Mouse (Mus musculus): ENCODE data around the gene Map3k11. TPM values are rescaled to one million over a fixed set of nuclear protein-coding genes. Genes with fewer than 3 reads are reported as not detected.

Map3k11 gene
- polyA plus RNA-seq, 1 experiment from 2014 or later = 36.0 TPM

- H3K36me3 ChIP-seq = no peaks in the 10 kb centered on the region
- H3K4me1 ChIP-seq = peaks cover 27% of the 10 kb centered on the region
- H3K27me3 ChIP-seq (ENCODE audit: insufficient read depth, poor library complexity, severe bottlenecking) = peaks cover 98% of the 10 kb centered on the region
- no peaks in the 10 kb centered on the region for H3K9me3 ChIP-seq
- no peak for DNase-seq (ENCODE audit: low spot score)
- no peak overlapping the region for H3K27ac ChIP-seq
- 7% methylated on average over 20 of the region's 20 CpGs for WGBS
- peak overlapping the region; percentile 31 for H3K4me3 ChIP-seq
Measured at GRCm38 (mm10) chr19:5751742-5752141, 63.2 kb downstream of the Map3k11 start.

Small RNA genes within 50 kb of the gene (microRNA-seq; reads per million reads assigned to microRNA genes)
- gene Mir6987 = 1.0 reads per million

Other genes with a start within 250 kb of the Map3k11 start
- gene Fosl1, start 241.2 kb upstream of the Map3k11 start, polyA plus RNA-seq (2016; fragmentation: Nextera tagmentation; extraction: Ambion mirVana) = 0.34 and 0.49 TPM in 2 replicates
- gene Ccdc85b, start 230.8 kb upstream of the Map3k11 start, polyA plus RNA-seq (2016; fragmentation: Nextera tagmentation; extraction: Ambion mirVana) = 8.3 and 11.6 TPM in 2 replicates
- 79.5 and 87.9 TPM in 2 replicates for gene Fibp, start 228.1 kb upstream of the Map3k11 start, polyA plus RNA-seq (2016; fragmentation: Nextera tagmentation; extraction: Ambion mirVana)
- gene Ctsw, start 220.2 kb upstream of the Map3k11 start, polyA plus RNA-seq (2016; fragmentation: Nextera tagmentation; extraction: Ambion mirVana) = 0.85 and 1.1 TPM in 2 replicates
- 62.7 and 92.3 TPM in 2 replicates for gene Efemp2, start 214.8 kb upstream of the Map3k11 start, polyA plus RNA-seq (2016; fragmentation: Nextera tagmentation; extraction: Ambion mirVana)
- 41.7 and 44.7 TPM in 2 replicates for gene Mus81, start 200.3 kb upstream of the Map3k11 start, polyA plus RNA-seq (2016; fragmentation: Nextera tagmentation; extraction: Ambion mirVana)
- gene Cfl1, start 198.3 kb upstream of the Map3k11 start, polyA plus RNA-seq (2016; fragmentation: Nextera tagmentation; extraction: Ambion mirVana) = 2,322 and 2,829 TPM in 2 replicates
- 0.14 and 0.25 TPM in 2 replicates for gene 1700020D05Rik, start 185.0 kb upstream of the Map3k11 start, polyA plus RNA-seq (2016; fragmentation: Nextera tagmentation; extraction: Ambion mirVana)
- gene Snx32, start 178.2 kb upstream of the Map3k11 start, polyA plus RNA-seq (2016; fragmentation: Nextera tagmentation; extraction: Ambion mirVana) = 10.6 and 15.6 TPM in 2 replicates
- 0.35 TPM in 1 of 2 replicates, not detected in the other for gene Ovol1, start 128.1 kb upstream of the Map3k11 start, polyA plus RNA-seq (2016; fragmentation: Nextera tagmentation; extraction: Ambion mirVana)
- 2.2 and 2.7 TPM in 2 replicates for gene Ap5b1, start 120.7 kb upstream of the Map3k11 start, polyA plus RNA-seq (2016; fragmentation: Nextera tagmentation; extraction: Ambion mirVana)
- 113 and 142 TPM in 2 replicates for gene Rnaseh2c, start 86.9 kb upstream of the Map3k11 start, polyA plus RNA-seq (2016; fragmentation: Nextera tagmentation; extraction: Ambion mirVana)
- gene Kat5, start 78.5 kb upstream of the Map3k11 start, polyA plus RNA-seq (2016; fragmentation: Nextera tagmentation; extraction: Ambion mirVana) = 33.2 and 35.4 TPM in 2 replicates
- gene Rela, start 51.3 kb upstream of the Map3k11 start, polyA plus RNA-seq (2016; fragmentation: Nextera tagmentation; extraction: Ambion mirVana) = 36.8 and 38.1 TPM in 2 replicates
- gene Sipa1, start 25.0 kb upstream of the Map3k11 start, polyA plus RNA-seq (2016; fragmentation: Nextera tagmentation; extraction: Ambion mirVana) = 24.7 and 28.9 TPM in 2 replicates
- 20.1 and 26.3 TPM in 2 replicates for gene Pcnx3, start 166 bp downstream of the Map3k11 start, polyA plus RNA-seq (2016; fragmentation: Nextera tagmentation; extraction: Ambion mirVana)
- 0.15 TPM in 1 of 2 replicates, not detected in the other for gene Kcnk7, start 15.6 kb downstream of the Map3k11 start, polyA plus RNA-seq (2016; fragmentation: Nextera tagmentation; extraction: Ambion mirVana)
- gene Ehbp1l1, start 37.6 kb downstream of the Map3k11 start, polyA plus RNA-seq (2016; fragmentation: Nextera tagmentation; extraction: Ambion mirVana) = 69.0 and 130 TPM in 2 replicates
- gene Fam89b, start 40.9 kb downstream of the Map3k11 start, polyA plus RNA-seq (2016; fragmentation: Nextera tagmentation; extraction: Ambion mirVana) = 75.9 and 88.9 TPM in 2 replicates
- 4.2 and 4.3 TPM in 2 replicates for gene Ltbp3, start 52.2 kb downstream of the Map3k11 start, polyA plus RNA-seq (2016; fragmentation: Nextera tagmentation; extraction: Ambion mirVana)
- gene Scyl1, start 82.7 kb downstream of the Map3k11 start, polyA plus RNA-seq (2016; fragmentation: Nextera tagmentation; extraction: Ambion mirVana) = 74.4 and 75.2 TPM in 2 replicates
- gene Frmd8, start 186.5 kb downstream of the Map3k11 start, polyA plus RNA-seq (2016; fragmentation: Nextera tagmentation; extraction: Ambion mirVana) = 40.6 and 46.3 TPM in 2 replicates
- gene Slc25a45, start 189.1 kb downstream of the Map3k11 start, polyA plus RNA-seq (2016; fragmentation: Nextera tagmentation; extraction: Ambion mirVana) = 2.1 and 2.5 TPM in 2 replicates
- 2.4 and 2.9 TPM in 2 replicates for gene Tigd3, start 205.4 kb downstream of the Map3k11 start, polyA plus RNA-seq (2016; fragmentation: Nextera tagmentation; extraction: Ambion mirVana)
- gene Dpf2, start 224.3 kb downstream of the Map3k11 start, polyA plus RNA-seq (2016; fragmentation: Nextera tagmentation; extraction: Ambion mirVana) = 134 and 150 TPM in 2 replicates
- 5.9 and 7.4 TPM in 2 replicates for gene Cdc42ep2, start 236.1 kb downstream of the Map3k11 start, polyA plus RNA-seq (2016; fragmentation: Nextera tagmentation; extraction: Ambion mirVana)